Mouse (Mus musculus): Measurements from ENCODE around the gene Ank2.

DNA sequence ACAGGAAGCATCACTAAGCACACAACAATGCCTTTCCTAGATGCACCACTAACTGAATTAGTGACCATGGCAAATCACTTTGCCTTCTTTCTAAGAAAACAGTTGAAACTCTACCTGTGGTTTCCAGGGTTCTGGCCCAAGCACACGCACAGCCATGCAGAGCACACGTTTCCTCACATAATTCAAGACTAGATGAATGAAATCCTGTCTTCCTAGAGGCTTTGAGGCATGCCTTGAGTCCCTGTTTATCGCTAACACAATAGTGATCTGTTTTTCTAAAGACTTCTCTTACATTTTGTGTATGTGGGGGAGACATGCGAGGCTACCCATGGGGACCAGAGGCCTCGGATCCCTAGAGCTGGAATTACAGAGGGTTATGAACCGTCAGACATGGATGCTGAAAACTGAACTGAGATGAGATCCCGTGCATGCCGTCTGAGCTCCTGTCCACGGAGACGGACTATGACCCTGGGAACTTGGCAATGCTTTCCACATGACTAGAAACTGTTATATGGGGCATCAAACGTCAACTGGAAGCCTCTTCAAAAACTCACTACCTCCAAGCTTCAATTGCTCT is 256.8 kb downstream of the Ank2 start:
- TF ChIP-seq POLR2A (IDR thresholded peaks at IDR 0.05; ENCODE audit: borderline replicate concordance, low read depth, low read length) (no peak), CTCF (IDR thresholded peaks at IDR 0.05; ENCODE audit: low read depth, low read length) (no peak)
